Comparison of ENCODE assay signal across 8 mouse cellular contexts in the genomic region with DNA sequence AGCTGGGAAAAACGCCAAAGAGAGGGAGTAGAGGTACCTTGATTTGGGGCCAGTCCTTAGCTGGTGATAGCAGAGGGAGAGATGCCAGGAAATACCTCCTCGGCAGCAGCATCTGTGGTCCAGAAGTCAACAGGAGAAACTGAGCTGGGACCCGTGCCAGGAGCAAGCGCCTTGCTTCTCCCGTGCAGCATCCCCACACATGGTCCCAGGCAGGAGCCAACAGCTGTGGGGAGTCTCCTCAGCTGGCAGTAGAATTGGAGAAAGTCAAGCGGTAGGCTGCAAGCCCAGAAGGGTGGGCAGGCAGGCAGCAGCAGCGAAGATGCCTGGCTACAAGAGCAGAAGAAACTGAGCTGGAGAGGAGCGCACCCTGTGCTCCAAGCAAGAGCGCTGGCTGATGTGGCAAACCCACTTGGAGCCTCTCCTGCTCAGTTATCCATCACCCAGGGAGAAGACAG. TPM values are rescaled to one million over a fixed set of nuclear protein-coding genes. Genes with fewer than 3 reads are reported as not detected.
DNase-seq lines count a peak whose midpoint lies in the region; ATAC-seq and TF ChIP-seq lines count a peak whose summit lies in the region.

A gene (minus strand): TSS at position 427 of the 455 bp plus-strand sequence.

- WGBS in hindbrain, postnatal 0 days = 4% methylated on average over 9 of the region's 9 CpGs

- no peaks in the 10 kb centered on the region for H3K9me3 ChIP-seq in hindbrain, postnatal 0 days (ENCODE audit: low read length)

- peaks cover 11% of the 10 kb centered on the region; the same call in 1 of the 2 replicates for H3K4me1 ChIP-seq in hindbrain, postnatal 0 days (ENCODE audit: insufficient read depth, low read length)

- no peak for TF ChIP-seq CTCF in hindbrain, postnatal 0 days (IDR thresholded peaks at IDR 0.05; ENCODE audit: low read depth)

- H3K27me3 ChIP-seq in hindbrain, postnatal 0 days (ENCODE audit: insufficient read depth, low read length) = no peaks in the 10 kb centered on the region; the same call in 1 of the 2 replicates

- intact Hi-C loops in left cerebral cortex, postnatal 10 days (cut with DNase I) = loop anchor here (5.0 kb wide), 1 partner anchor 211 kb away; no protein-coding TSS in a partner anchor

- peak within 1 kb of the TSS; percentile 61 for H3K9ac ChIP-seq in hindbrain, postnatal 0 days (replicated peaks; ENCODE audit: low read length)

- peak; percentile 53 for DNase-seq in adipocyte (ENCODE audit: low spot score)
- DNase-seq in cerebellum, postnatal 4 days (ENCODE audit: low spot score in 2 of 2) = peak; percentile 65 to 82
- peak; percentile 62 for DNase-seq in gastrocnemius, postnatal 10 days
- peak; percentile 86 for DNase-seq in hindbrain, postnatal 0 days (ENCODE audit: low spot score)
- DNase-seq in left cerebral cortex, postnatal 10 days (ENCODE audit: extremely low spot score in 1 of 2, low spot score in 2 of 2) = peak; percentile 84 to 89
- DNase-seq in lung, postnatal 4 days = peak; percentile 39 to 73
- DNase-seq in right cerebral cortex, postnatal 25 days = peak; percentile 87
- no peak for DNase-seq in thymus, postnatal 36 days

- peak within 1 kb of the TSS; percentile 54 for H3K4me3 ChIP-seq in hindbrain, postnatal 0 days (ENCODE audit: low read length)

- peak; percentile 77 for ATAC-seq in hindbrain, postnatal 0 days

- H3K36me3 ChIP-seq in hindbrain, postnatal 0 days (ENCODE audit: insufficient read depth, low read length) = no peaks in the 10 kb centered on the region

- peak within 1 kb of the TSS; percentile 62; the same call in 1 of the 2 replicates for H3K27ac ChIP-seq in hindbrain, postnatal 0 days

- peak within 1 kb of the TSS; percentile 96 for H3K4me2 ChIP-seq in hindbrain, postnatal 0 days (ENCODE audit: low read depth, low read length)

RNA-seq across cellular contexts. Expression of the gene that starts here (rescaled TPM):
- under 1 TPM; 0.09 to 0.12 TPM for total RNA-seq in gastrocnemius, postnatal 10 days (2021)
- total RNA-seq in hindbrain, postnatal 0 days (2014; rRNA removed) = 11.4 and 22.9 TPM in 2 replicates
- 4.6 and 5.9 TPM in 2 replicates for polyA plus RNA-seq in hindbrain, postnatal 0 days (2015; fragmentation: Nextera tagmentation; extraction: Ambion mirVana)
- 10 to 100 TPM; 58.0 to 83.2 TPM for total RNA-seq in left cerebral cortex, postnatal 10 days (2021)

Comparison
In these comparisons a context has a peak if more than half of its experiments do, and no peak if none do; other contexts are left out.
1. RNA of the gene that starts here (total RNA-seq): 58.0 to 83.2 TPM in left cerebral cortex, postnatal 10 days and 11.4 to 22.9 TPM in hindbrain, postnatal 0 days; 0.09 to 0.12 TPM in gastrocnemius, postnatal 10 days; every median in the first group is over 10 times any median in the second.
2. Peak in DNase-seq in gastrocnemius, postnatal 10 days; RNA of the gene not detected or under 1 TPM.
3. DNase-seq: peak in adipocyte (single experiment), cerebellum, postnatal 4 days (2 of 2), hindbrain, postnatal 0 days (single experiment), left cerebral cortex, postnatal 10 days (2 of 2), lung, postnatal 4 days (2 of 2) and right cerebral cortex, postnatal 25 days (single experiment); none in thymus, postnatal 36 days (0 of 2).